Mouse (Mus musculus) bone marrow, adult 2 months (tissue): ENCODE measurements around the gene Wrb.
A peak's percentile ranks its signal among the peaks of the same experiment; 100 is the strongest.

Experiments used
- CTCF ChIP-seq: fragments of 200-500 bp; IDR thresholded peaks from 2 replicates; pipeline ENCODE4 v1.5.1; 2011; ENCODE audit warnings: low read length, control low read depth; ENCODE audit not compliant: control insufficient read depth, insufficient read depth
- POLR2A ChIP-seq: fragments of 200-500 bp; IDR thresholded peaks from 2 replicates; pipeline ENCODE4 v1.6.1; 2011; ENCODE audit warnings: low read depth, mild to moderate bottlenecking, control low read depth, low read length, borderline replicate concordance; ENCODE audit not compliant: control insufficient read depth

GRCm38 (mm10) chr16:96159091-96159731, 14.0 kb downstream of the Wrb start:
- TF ChIP-seq POLR2A (no peak), CTCF (peak; percentile 0; the same call in 1 of the 2 replicates)
